Mouse (Mus musculus): ENCODE data around the gene Tsacc.

The Tsacc gene

DNA sequence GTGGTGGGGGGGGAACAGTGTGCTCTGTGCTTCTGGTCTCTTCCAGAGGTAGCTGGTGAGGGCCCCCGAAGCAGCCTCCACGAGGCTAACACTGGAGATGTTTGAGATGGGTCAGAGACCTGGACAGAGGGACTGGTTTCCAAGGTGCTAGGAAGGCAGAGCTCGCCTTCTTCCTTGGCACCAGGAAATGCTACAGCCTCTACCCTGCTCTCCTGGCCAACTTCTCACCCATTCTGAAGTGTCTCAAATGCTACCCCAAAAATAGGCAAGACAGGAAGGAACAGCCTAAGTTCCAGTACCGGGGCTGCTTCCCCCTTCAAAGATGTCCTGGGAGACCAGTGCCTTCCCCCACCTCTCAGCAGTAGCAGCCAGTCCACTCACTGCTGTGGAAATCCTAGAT, 57.4 kb downstream of the Tsacc start:
- DNase-seq (ENCODE audit: low spot score): no peak

DNA sequence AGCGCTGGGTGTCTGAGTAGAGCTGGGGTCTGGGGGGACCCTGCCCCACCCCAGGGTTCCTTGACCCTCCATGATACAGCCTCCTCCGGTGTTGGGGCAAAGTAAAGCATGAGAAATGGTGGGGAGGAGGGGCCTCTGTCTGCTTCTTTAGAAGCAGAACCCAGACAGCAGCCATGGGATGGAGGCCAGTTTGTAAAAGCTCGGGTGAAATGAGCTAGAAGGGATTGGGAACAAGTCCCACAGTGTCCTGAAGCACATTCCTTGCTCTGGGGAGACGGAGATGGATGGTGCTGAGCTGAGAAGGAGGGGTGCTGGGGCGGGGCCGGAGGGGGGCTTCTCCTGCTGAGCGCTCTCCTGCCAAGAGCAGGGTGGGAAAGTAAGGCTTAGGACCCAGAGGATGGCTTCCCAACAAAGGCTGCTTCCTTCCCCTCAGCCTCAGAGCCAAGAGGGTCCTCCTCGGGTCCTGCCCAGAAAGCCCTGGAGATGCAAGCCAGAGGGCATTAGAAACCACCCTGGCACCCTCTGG, 57.9 kb downstream of the Tsacc start:
- no peak for DNase-seq (ENCODE audit: low spot score)

DNA sequence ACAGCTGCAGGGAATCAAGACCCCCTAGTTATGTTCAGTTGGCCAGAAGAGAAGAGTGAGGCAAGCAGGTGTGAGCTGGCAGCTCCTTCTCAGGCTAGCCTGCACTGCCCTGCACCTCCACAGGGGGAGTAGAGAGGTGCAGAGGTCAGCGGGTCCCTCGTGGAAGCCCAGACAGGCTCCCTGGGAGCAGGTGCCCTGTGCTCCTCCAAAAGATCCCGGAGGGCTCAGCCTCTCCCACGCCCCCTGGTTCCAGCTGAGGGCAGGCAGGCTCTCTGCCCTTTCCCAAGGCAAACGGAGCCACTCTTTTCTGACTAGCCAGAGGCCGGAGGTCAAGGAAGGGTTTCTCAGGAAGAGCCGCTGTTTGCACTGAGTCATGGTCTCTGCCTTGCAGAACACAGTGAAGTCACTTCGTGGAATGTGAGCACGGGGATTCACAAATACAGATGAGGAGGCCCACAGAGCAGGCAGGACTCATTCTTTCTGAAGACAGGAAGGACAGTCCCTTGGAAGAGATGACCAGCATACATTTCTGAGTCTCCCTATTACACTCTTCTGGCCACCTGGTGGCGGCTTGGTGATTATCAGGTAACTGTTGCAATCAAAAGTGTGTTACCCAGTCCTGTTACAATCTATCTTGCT, 59.1 kb downstream of the Tsacc start:
- DNase-seq (ENCODE audit: low spot score): peak; percentile 69

DNA sequence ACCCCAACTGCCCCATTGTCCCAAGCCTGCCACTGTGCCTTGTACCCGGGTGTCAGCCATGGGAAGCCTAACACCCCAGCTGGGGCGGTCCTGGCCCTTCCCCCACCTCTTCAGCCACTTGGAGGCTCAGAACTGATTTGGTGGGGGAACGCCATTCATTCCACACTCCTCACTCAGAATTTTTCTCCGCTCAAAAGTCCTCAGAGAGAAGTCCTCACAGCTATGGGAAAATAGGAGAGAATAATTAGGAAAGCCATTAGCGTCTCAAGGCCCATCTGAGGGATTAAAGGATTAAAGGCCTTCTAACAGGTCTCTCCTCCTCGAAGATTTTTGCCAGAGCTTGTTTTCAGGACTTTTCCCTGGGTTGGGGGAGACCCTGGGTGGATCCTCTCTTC, 59.6 kb downstream of the Tsacc start:
- DNase-seq (ENCODE audit: low spot score): no peak

DNA sequence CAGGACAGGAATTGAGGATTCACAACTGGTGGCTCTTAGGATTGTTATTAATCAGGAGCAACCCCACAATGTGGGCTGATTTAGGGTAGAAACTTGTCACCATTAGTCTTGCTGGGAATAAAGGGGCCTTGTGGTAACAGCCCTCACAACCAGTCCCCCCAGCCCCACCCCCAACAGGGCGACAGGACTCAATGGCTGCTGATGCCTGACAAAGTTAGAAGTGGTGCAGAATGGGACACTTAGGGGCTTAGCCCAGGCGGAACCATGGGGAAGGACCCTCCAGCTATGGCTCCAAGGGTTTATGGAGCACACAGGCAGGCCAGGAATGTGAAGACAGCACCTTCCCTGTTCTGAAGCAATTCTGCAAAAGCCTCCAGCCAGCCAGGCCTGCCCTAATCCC, 61.2 kb downstream of the Tsacc start:
- DNase-seq (ENCODE audit: low spot score): no peak

DNA sequence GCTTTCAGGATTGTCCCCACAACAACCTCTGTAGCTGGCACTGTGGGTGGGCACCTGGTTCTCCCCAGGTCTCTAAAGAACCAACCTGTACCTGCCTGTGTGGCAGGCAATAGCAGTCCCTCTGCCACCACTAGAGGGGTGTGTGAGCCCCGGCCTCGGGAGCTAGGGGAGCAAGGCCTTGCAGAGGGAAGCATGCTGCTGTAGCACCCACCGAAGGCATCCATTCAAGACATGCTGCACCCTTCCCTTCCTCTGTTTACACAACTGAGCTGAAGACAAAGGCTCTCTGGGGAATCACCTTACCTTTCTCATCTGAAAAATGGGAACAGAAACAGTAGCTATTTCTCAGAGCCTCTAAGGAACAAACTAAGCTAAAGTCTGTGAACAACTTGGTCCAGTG, 61.6 kb downstream of the Tsacc start:
- DNase-seq (ENCODE audit: low spot score): peak; percentile 45

DNA sequence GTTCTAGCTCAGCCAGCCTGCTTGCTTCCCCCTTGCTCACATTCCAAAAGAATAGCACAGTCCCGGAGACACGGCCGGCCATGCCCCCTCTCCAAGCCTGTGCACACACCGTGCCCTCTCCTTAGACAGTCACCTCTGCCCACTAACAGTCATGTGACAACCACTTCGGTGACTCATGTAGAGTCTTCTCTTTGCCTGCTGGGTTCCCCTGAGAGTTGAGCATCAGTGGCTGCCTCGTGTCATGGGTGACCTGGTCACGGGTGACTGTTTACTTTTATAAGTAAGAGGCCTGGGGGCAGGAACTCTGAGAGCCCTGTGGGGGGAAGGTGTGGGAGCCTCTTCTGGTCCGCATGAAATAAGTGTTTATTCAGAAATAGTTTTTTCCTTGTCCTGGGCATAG, 62.8 kb downstream of the Tsacc start:
- DNase-seq (ENCODE audit: low spot score): no peak

DNA sequence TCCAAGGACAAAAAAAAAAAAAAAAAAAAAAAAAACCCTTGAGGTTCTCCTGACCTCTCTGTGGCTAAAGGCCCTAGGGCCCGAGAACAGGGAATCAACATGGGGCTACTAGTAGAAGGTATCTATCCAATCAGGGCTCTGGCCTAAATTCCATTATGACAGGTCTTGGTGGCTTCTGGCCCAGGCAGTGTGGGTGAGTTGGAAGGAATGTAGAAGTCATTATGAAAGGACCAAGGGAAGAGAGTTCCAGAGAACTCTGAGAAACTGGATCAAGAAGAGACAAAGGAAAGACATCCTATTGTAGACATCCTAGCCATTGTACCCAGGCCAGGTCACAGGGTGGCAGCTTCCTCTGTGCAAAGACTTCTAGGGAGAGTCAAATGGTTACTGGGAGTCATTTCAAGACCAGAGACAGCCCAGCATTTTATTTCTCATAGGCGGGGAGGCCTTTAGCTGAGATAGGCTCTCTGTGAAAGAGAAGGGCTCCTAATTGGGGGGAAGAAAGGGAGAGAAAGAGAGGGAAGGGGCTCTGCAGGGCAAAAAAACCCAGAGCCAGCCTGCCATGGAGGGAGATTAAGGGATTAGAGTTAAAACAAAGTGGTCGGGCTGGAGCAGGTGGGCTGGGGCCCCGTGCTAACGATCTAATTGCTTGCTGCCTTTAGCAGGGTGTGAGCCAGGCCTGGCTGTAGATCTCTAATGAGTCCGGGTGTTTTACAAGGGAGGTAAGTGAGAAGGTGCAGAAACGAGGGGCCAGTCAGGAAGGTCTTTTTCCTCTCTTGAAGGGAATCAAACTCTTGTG, 63.7 kb downstream of the Tsacc start:
- peak; percentile 41 for DNase-seq (ENCODE audit: low spot score)

Data from retina, embryonic 14.5 days (tissue).